Mouse (Mus musculus) small intestine, adult 10 weeks (tissue): ENCODE measurements around the gene Csde1. TPM values are rescaled to one million over a fixed set of nuclear protein-coding genes. Genes with fewer than 3 reads are reported as not detected.

ENCODE experiments used
- polyA plus RNA-seq: library from polyadenylated mRNA; stranded (reverse); fragments of 350-450 nt; fragmentation: Illumina TruSeq; extraction: RNeasy Lipid Tissue Mini Kit (QIAGEN cat#74804); gene quantifications from one replicate; pipeline ENCODE4 v1.2.3, GENCODE M21; 2014; ENCODE audit warnings: low replicate concordance

Gene Csde1
- polyA plus RNA-seq, result 414 TPM

DNA sequence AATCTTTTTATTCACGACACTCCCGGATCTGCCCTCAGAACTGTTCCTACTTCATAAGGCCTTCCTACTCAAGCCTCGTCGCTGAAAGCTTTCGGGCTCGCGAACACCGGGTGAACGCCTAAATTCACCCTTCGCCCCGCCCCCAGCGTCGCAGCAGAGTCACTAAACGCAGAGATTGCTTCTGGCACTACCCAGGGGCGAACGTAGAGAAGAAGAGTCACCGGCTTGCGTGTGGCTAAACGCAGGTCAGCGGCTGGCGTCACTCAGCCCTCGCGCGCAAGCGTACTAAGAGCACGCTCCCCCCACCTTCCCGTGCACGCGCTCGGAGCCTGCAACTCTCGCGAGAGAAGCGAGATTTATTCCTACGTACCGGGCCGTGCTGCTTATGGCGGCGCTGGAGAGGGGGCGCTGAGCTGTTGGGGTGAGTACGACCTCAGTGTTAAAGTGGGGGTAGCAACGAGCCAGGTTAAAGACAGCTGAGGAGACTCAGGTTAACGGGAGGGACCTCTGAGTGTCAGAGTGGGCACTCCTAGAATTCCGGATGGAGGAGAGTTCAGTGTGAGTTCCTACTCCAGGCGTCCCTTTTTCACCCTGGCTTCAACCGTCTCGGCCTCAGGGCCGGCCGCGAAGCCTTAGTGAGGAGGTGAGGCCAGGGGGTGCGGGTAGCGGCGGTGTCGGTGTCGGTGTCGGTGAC lies at the start of gene Csde1:
Gene Csde1 (plus strand): TSS at position 178 of the 694 bp plus-strand sequence.

DNA sequence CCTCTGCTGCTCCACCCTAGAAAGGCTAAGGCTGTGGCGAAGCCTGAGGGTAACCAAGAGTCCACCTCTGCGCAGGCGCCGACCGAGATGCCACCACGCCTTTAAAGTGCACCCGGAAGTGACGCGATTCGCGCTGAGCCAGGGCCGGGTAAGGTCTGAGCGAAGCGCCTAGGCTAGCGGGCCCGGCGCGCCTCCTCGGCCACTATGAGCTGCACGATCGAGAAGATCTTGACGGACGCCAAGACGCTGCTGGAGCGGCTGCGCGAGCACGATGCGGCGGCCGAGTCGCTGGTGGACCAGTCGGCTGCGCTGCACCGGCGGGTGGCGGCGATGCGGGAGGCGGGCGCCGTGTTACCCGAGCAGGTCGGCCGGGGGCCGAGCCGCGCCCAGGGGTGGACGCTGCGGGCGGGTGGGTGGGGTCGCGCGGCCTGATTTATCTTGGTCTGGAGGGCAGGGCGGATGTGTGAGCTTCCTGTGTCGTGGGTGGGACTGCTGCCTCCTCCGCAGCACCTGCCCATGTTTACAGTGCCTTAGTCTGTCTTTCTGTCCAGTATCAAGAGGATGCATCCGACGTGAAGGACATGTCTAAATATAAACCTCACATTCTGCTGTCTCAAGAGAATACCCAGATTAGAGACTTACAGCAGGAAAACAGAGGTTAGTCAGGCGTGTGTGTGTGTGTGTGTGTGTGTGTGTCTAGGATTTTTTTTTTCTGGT lies 24.5 kb upstream of the Csde1 start, which contains the start of gene Sike1:
Gene Sike1 (plus strand): TSS at position 104 of the 717 bp plus-strand sequence.

DNA sequence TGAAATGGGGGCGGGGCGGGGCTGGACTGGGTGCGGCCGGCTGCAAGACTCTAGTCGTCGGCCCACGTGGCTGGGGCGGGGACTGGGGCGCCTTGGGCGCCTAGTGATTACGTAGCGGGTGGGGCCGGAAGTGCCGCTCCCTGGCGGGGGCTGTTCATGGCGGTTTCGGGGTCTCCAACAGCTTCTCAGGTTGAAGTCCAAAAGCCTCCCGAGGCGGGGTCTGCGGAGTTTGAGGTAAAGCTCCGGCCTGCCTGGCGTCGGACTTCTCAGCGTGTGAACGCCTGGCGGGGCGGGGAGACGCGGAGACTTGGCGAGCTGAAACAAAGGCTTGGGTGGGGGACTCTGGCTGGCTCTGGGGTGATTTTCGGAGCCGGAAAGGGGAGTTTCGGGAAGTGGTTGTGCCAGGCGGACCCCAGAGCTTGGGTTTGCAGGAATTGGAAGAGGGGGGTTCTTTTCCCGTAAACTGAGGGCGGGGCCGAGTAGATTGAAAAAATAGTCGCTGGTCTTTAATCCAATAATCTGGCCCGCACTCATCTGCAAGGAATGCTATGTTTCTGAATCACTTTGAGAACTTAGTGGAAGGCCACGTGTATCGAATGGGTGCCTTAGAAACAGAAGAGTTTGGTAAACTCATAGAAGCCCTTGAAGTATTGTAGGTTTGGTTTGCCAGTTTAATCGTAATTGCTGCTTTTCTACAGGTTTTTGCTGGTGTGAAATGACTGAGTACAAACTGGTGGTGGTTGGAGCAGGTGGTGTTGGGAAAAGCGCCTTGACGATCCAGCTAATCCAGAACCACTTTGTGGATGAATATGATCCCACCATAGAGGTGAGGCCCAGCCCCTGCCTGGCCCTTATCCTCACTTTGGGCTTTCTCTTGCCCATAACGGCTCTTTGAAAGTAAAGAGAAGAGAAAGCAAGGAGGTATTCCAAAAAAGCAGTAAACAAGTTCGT lies 38.3 kb downstream of the Csde1 start, which contains the start of gene Nras:
Gene Nras (plus strand): TSS at position 79 of the 951 bp plus-strand sequence.

DNA sequence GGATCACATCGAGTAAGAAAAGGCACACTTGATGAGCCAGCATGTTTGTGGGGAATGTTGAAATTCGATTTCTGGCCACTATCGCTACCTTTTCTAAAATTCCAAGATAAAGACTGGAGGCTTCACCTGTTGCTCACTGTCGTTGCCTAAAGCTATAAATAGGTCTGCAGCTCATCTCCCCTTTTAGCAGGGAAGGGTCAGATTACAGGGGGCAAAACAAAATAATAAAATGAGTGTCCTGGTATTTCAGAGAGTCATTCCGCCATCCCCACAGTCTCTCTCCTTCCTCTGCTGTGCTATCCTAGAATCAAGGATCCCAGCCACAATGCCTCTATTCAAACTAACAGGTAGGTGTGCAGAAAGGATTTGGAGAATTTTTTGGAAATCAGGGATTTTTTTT lies 53.5 kb downstream of the Csde1 start, which contains the start of gene Ampd1:
Gene Ampd1 (plus strand): TSS at position 244 of the 400 bp plus-strand sequence.

DNA sequence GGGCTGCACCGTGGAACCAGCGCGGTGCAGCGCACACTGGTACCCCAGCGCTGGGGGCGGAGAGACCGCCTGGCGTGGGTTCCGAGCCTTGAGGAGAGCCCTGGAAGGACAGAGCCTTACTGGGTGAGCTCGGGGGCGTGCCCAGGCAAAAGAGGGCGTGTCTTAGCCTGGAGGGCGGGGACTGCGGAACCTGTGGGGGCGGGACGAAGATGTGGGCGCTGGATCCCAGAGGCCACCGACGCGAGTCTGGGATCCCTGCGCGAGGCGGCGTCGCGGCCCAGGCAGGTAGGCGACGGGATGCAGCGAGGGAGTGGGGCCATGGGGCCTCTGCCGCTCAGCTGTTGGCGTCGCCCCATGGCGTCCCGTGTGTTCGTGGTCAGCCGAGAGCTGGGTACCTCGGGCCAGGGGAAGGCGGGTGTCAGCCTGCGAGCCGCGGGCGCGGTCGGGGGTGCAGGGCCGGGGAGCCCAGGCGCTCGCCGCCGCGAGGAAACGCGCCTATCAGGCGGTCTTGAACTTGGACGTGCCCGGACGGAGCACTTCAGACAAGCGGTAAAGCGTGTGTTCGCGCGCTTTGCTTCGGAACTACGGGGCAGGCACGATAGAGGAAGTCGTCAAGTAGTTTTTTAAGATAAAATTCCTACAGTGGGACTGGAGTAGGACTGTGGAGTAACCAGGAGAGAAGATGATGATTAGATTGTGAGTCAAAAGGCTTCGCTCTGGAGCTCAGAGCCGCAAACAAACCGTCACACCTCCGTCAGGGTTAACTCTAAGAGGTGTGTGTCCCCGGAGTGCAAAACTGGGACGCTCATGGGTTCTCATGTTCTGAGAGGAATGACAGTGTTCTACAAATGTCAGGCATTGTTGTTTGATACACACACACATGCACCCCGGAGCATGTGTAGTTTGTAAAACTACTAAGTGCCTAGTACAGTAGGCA lies 82.5 kb downstream of the Csde1 start, which contains the start of gene Dennd2c:
Gene Dennd2c (plus strand): TSS at position 151 of the 937 bp plus-strand sequence.

Other genes with a start within 250 kb of the Csde1 start
- gene Tshb, start 237.7 kb upstream of the Csde1 start, polyA plus RNA-seq, result not detected
- gene Sycp1, start 84.3 kb upstream of the Csde1 start, polyA plus RNA-seq, result 0.15 TPM
- gene Nr1h5, start 56.3 kb upstream of the Csde1 start, polyA plus RNA-seq, result not detected
- 35.9 TPM for gene Sike1, start 24.7 kb upstream of the Csde1 start, polyA plus RNA-seq
- 37.7 TPM for gene Nras, start 37.9 kb downstream of the Csde1 start, polyA plus RNA-seq
- gene Ampd1, start 53.6 kb downstream of the Csde1 start, polyA plus RNA-seq, result not detected
- 1.4 TPM for gene Dennd2c, start 82.2 kb downstream of the Csde1 start, polyA plus RNA-seq
- 69.1 TPM for gene Bcas2, start 151.2 kb downstream of the Csde1 start, polyA plus RNA-seq